Mouse (Mus musculus) cerebellum, adult 2 months (tissue): ENCODE measurements at regions not wholly inside any gene's neighbourhood (a gene's known extent, or its start where the extent isn't known, plus 50 kb on each side); places are given as distances from the start of the nearest gene placed in this dataset.

Source experiments
- CTCF ChIP-seq: fragments of 200-500 bp; IDR thresholded peaks from 2 replicates; pipeline ENCODE4 v1.5.1; 2011; ENCODE audit warnings: low read depth, mild to moderate bottlenecking, control low read depth, low read length, moderate library complexity, borderline replicate concordance; ENCODE audit not compliant: insufficient read depth
- POLR2A ChIP-seq: fragments of 200-500 bp; IDR thresholded peaks from 2 replicates; pipeline ENCODE4 v1.6.1; 2011; ENCODE audit warnings: low read length, control low read depth, borderline replicate concordance; ENCODE audit not compliant: insufficient read depth

- TF ChIP-seq CTCF (no peak), POLR2A (no peak)
These were observed 295.7 kb downstream of the Klf6 start for GRCm38 (mm10) chr13:6157029-6157428.
